Mouse (Mus musculus): ENCODE measurements around the gene Rack1. TPM values are rescaled to one million over a fixed set of nuclear protein-coding genes. Genes with fewer than 3 reads are reported as not detected.
"Not testable (repeated sequence)": the region's sequence is repeated elsewhere in the genome, so short reads cannot be mapped to it uniquely, and the experiment has no call there.

The Rack1 gene
- total RNA-seq, 2 experiments from 2014 or later = 383 to 424 TPM

DNA sequence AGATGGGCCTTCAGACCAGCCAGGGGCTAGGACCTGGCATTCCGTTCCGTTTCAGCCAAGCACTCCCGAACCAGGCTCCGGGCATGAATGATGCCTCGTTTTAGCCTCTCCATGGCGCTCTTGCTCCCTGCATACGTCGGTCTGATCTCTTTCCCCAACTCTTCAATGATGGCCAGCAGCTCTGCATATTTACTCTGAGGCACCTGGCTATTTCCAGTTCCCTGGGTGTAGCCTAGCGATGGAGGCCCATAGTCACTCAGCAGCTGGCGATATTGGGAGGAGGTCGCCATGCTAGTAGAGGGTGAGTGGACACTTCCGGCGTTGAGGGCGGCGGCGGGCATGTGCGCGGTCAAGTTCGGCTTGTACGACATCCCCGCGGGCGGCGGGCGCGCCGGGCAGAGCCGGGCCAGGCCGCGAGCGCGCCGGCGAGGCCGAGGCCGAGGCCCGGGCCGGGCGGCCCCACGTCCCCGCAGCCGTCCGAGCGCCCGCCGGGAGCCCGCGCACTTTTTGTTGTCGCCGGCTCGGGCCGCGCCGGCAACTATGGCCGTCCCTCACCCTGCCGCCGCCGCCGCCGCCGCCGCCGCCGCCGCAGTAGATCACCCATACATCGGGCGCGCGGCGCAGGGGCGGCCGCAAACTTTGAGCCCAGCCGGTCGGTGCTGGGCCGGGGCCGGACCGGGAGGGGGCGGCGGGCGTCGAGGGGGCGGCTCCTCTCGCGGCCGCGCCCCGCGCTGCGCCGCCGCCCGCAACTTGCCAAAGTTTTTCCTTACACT lies 26.0 kb downstream of the Rack1 start, which contains the start of the genes Trim7 and Gm12184:
Gene Trim7, plus strand, starts transcription at position 162 of the 773 bp plus-strand sequence.
Gene Gm12184, minus strand, starts transcription at position 677 of the 773 bp plus-strand sequence.
- TF ChIP-seq CTCF (IDR thresholded peaks at IDR 0.05) = peak; percentile 20; the same call in 1 of the 2 replicates
- peak within 1 kb of the TSS; percentile 77 for H3K27ac ChIP-seq
- intact Hi-C loops (cut with DNase I) = not testable (repeated sequence)
- peak; percentile 38 for DNase-seq
- peak within 1 kb of the TSS; percentile 70 for H3K4me3 ChIP-seq

GRCm38 (mm10) chr11:48826752-48827096 lies 26.6 kb downstream of the Rack1 start:
- H3K27ac ChIP-seq = peak overlapping the region; percentile 77
- TF ChIP-seq CTCF (IDR thresholded peaks at IDR 0.05) = no peak
- no peak for DNase-seq
- peak overlapping the region; percentile 70 for H3K4me3 ChIP-seq
- intact Hi-C loops (cut with DNase I) = no loop called here

DNA sequence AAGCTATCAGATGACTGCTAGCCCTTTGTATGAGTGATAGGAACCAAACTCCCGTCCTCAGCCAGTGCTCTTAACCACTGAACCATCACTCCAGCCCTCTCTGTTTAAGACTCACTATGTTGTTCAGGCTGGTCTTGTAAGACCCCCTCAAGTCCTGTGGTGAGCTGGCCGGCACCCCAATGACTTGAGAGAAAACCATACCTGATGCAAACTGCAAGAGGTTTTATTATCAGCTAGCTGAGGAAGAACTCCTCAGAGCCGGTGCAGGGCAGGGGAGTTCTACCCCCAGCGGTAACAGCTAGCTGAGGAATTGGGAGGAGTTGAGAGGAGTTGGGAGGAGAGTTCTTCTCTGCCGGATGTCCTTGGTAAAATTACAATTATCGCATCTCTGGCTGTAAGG lies 27.8 kb downstream of the Rack1 start:
- TF ChIP-seq CTCF (IDR thresholded peaks at IDR 0.05) = no peak
- intact Hi-C loops (cut with DNase I) = no loop called here
- DNase-seq = no peak
- Histone ChIP-seq H3K4me3 (no peak overlapping the region), H3K27ac (no peak overlapping the region)

GRCm38 (mm10) chr11:48830279-48830678 lies 30.1 kb downstream of the Rack1 start:
- intact Hi-C loops (cut with DNase I) = no loop called here
- DNase-seq = no peak
- H3K27ac ChIP-seq = no peak overlapping the region
- TF ChIP-seq CTCF (IDR thresholded peaks at IDR 0.05) = no peak
- no peak overlapping the region for H3K4me3 ChIP-seq

- Histone ChIP-seq H3K4me3 (no peak overlapping the region), H3K27ac (no peak overlapping the region)
- TF ChIP-seq CTCF (IDR thresholded peaks at IDR 0.05) = no peak
- intact Hi-C loops (cut with DNase I) = no loop called here
- no peak for DNase-seq
Measured at GRCm38 (mm10) chr11:48831273-48831672, 31.1 kb downstream of the Rack1 start.

- no peak for DNase-seq
Measured at GRCm38 (mm10) chr11:48833078-48833730, 33.1 kb downstream of the Rack1 start.

DNA sequence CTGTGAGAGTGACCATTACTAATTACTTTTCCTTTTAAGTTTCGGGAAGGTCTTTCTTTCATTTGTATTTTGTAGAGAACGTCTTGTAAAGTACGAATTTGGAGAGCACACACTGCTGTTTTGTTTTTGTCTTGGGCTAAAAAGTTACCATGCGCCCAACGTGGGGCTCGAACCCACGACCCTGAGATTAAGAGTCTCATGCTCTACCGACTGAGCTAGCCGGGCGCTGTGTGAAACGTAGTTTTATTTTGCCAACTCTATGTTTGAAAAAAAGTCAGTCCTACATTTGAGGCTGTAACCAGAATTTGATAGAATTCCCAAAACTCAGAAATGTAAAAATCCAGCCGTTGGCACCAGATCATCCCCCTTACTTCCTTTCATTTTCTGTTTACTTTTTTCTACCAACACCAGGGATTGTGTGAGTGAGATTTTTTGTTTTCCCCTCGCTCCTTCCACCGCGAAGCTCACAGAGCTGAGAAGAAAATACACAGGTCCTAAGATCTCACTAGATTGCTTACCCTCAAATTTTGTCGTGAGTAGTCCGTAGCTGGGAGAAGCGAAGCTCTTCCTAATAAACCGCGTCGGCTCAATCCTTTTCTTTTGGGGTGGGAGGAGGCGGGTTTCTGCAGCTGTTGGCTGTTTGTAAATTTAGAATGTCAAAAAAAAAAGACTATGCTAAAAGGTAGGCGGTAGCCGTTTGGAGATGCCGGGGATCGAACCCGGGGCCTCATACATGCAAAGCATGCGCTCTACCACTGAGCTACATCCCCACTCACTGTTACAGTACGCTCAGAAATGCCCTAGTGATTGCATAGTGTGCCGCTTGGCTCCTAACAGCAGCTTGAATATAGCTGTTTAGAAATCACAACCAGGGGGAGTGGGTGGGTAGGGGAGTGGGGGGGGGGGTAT lies 33.9 kb downstream of the Rack1 start:
- DNase-seq = peak; percentile 90
- TF ChIP-seq CTCF (IDR thresholded peaks at IDR 0.05) = no peak
- H3K4me3 ChIP-seq = peak overlapping the region; percentile 81
- H3K27ac ChIP-seq = peak overlapping the region; percentile 98
- intact Hi-C loops (cut with DNase I) = loop anchor here (1.0 to 2.0 kb wide), 2 partner anchors 15 to 22 kb away; no protein-coding TSS in a partner anchor

More at GRCm38 (mm10) chr11:48833078-48833730, 33.1 kb downstream of the Rack1 start:
- intact Hi-C loops (cut with DNase I) = loop anchor here (2.0 kb wide), 1 partner anchor 14 kb away; no protein-coding TSS in a partner anchor
- H3K27ac ChIP-seq = peak overlapping the region; percentile 98
- TF ChIP-seq CTCF (IDR thresholded peaks at IDR 0.05) = no peak
- H3K4me3 ChIP-seq = peak overlapping the region; percentile 81

DNA sequence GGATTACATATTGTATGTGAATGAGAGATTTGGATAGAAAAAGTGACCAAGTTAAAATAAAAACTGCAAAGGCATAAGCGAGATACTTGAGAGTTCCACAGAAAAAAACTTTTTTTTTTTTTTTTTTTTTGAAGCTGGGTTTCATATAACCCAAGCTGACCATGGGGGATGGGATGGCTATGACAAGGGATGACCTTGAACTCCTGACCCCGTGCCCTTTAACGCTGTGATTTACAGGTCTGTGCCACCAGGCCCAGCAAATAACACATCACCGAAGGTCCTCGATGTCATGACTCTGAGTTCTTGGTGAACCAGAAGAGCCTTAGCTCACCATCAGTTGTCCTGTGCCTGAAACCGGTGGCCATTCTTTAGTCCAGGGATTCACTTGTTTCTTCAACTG lies 35.8 kb downstream of the Rack1 start:
- H3K27ac ChIP-seq = peak overlapping the region; percentile 98
- DNase-seq = no peak
- H3K4me3 ChIP-seq = no peak overlapping the region
- no peak for TF ChIP-seq CTCF (IDR thresholded peaks at IDR 0.05)
- intact Hi-C loops (cut with DNase I) = no loop called here

- H3K27ac ChIP-seq = peak overlapping the region; percentile 98
- intact Hi-C loops (cut with DNase I) = no loop called here
- TF ChIP-seq CTCF (IDR thresholded peaks at IDR 0.05) = no peak
- peak overlapping the region; percentile 96 for H3K4me3 ChIP-seq
- peak; percentile 94 for DNase-seq
Measured at GRCm38 (mm10) chr11:48836990-48837309, 36.8 kb downstream of the Rack1 start.

- no peak for TF ChIP-seq CTCF (IDR thresholded peaks at IDR 0.05)
- intact Hi-C loops (cut with DNase I) = loop anchor here (2.0 kb wide), 1 partner anchor 15 kb away; no protein-coding TSS in a partner anchor
- Histone ChIP-seq H3K4me3 (peak overlapping the region; percentile 96), H3K27ac (peak overlapping the region; percentile 98)
- DNase-seq = peak; percentile 88
Measured at GRCm38 (mm10) chr11:48837310-48838180, 37.4 kb downstream of the Rack1 start.

DNA sequence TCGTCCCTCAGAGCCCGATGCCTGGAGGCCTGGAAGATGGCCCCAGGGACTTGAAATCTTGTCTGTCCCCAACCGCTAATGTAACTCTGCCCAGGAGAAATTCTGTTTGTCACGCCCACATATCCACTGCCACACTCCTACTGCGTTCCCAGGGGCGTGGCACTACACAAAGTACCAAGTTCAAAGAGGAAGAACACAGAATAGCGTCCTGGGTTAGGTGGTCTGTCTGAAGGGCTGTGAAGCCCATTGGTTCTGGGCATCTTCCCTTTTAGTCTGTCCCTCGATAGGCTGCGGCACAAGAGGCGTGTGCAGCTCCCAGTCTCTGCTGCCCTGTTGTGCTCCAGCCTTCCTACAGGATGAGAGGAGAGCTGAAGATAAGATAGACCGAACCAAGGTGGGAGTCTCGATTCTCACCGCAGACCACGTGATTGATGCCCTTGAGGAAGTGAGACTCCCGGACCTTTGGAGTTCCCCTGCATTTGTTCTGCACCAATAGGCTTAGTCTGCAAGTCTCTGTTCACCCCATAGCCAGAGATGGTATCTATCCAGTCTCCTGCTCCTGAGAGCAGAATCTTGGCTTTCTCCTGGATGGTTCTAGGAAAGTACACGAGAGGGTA lies 38.2 kb downstream of the Rack1 start:
- peak overlapping the region; percentile 96 for H3K4me3 ChIP-seq
- no peak for TF ChIP-seq CTCF (IDR thresholded peaks at IDR 0.05)
- peak overlapping the region; percentile 98 for H3K27ac ChIP-seq
- intact Hi-C loops (cut with DNase I) = loop anchor here (2.0 kb wide), 1 partner anchor 15 kb away; no protein-coding TSS in a partner anchor
- DNase-seq = no peak

Data from gastrocnemius, adult 2 months (tissue).